Mouse (Mus musculus) heart, adult 2 months (tissue): ENCODE data around the gene Zbtb3.

Source experiments
- CTCF ChIP-seq: fragments of 200-600 bp; IDR thresholded peaks from 2 replicates; pipeline ENCODE4 v1.8.1; 2022; ENCODE audit warnings: antibody characterized with exemption, mild to moderate bottlenecking, moderate library complexity
- EP300 ChIP-seq: fragments of 200-500 bp; IDR thresholded peaks from 2 replicates; pipeline ENCODE4 v1.6.1; 2011; ENCODE audit warnings: low read depth, low read length, control low read depth; ENCODE audit not compliant: insufficient read depth
- POLR2A ChIP-seq: fragments of 200-500 bp; IDR thresholded peaks from 2 replicates; pipeline ENCODE4 v1.6.1; 2011; ENCODE audit warnings: mild to moderate bottlenecking, low read depth, low read length, control low read depth; ENCODE audit not compliant: insufficient read depth

DNA sequence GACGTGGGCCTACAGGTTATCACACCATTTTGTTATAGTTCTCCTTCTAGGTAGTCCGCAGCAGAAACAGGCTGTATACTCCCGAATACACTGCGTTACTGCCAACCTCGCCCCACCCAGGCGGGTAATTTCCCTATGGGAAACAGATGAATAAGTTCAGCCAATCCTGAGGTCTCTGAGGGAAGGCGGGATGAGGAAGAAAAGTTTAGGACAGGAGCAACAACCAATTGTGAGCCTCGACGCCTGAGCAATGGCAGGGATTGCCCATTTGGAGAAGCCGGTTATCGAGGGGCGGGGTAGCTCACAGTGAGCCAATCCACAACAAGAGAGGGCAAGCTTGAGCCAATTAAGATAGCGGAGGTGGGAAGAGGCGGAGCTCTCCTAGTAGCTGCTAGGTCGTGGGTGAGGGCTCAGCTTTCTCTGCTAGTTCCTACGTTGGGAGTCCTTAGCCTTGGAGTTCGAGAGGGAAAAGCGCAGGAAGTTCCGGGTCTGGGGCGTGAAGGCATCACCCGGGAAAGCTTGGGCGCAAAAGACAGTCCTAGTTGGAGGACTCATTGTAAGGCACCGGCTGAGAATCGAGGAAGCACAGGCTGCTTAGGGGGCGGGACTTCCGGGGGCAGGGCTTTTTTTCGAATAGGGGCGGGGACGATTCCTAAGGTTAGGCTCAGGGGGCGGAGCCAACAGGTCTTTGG, at the start of gene Zbtb3:
- TF ChIP-seq CTCF (no peak), POLR2A (peak; percentile 94), EP300 (no peak; the same call in 1 of the 2 replicates)
